Mouse (Mus musculus): ENCODE results near the gene Zfp524. TPM values are rescaled to one million over a fixed set of nuclear protein-coding genes. Genes with fewer than 3 reads are reported as not detected.

Zfp524 gene
- total and polyA plus RNA-seq, 3 experiments = 8.9 to 37.2 (median 11.4) TPM

DNA sequence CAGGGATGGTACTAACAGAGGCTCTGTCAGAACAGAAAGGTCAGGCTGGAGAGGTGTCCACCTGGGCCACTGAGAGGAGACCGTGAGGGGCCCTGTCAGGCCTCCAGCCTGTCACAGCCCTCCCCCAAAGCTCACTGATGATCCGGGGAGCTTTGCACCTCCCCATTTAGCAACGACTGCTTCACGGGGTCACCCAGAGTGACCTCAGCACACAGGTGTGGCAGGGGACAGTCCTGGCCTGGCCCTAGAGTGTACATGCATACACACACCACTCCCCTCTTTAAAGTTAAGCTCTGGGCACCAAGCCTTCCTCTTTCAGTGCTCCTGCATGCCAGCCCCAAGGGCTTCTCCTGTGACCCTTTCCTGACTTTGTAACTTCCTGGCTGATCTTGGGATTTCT is 38.8 kb upstream of the Zfp524 start:
- TF ChIP-seq GATA1 (IDR thresholded peaks at IDR 0.05; ENCODE audit: borderline replicate concordance, low read length) (no peak), CTCF (IDR thresholded peaks at IDR 0.05; ENCODE audit: low read depth, low read length) (no peak), TAL1 (conservative IDR thresholded peaks at IDR 0.05; ENCODE audit: low read depth, low read length) (no peak), GATA2 (IDR thresholded peaks at IDR 0.05; ENCODE audit: borderline replicate concordance, low read depth, low read length) (no peak), POLR2AphosphoS5 (IDR thresholded peaks at IDR 0.05; ENCODE audit: insufficient replicate concordance, low read depth, low read length) (no peak)
- Histone ChIP-seq H3K36me3 (replicated peaks) (no peaks in the 10 kb centered on the region), H3K4me1 (ENCODE audit: insufficient read depth, low read depth, low read length) (peaks cover 2% of the 10 kb centered on the region; the same call in 1 of the 2 replicates), H3K4me3 (ENCODE audit: low read depth, low read length) (no peak overlapping the region), H3K9me3 (replicated peaks) (peaks cover 3% of the 10 kb centered on the region), H3K27me3 (ENCODE audit: insufficient read depth, low read length) (peaks cover 18% of the 10 kb centered on the region)
- no peak for DNase-seq (ENCODE audit: low spot score)
- no peak for ATAC-seq (ENCODE audit: extremely low read depth, insufficient number of reproducible peaks, low FRiP score, poor library complexity, severe bottlenecking)

DNA sequence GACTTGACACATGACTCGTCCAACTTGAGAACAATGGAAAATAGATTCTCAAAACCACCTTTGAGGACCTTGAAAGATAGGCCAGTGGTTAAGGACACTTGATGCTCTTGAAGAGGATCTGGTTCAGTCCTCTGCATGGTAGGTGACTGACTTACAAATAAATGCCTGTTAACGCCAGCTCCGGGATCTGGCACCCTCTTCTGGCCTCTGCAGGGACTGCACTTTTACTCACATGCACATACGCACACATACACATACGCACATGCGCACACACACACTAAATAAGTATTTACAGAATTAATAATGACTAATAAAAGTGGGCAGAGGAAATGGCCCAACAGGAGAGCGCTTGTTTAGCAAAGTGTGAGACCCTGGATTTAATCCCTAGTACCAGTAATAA is 37.4 kb upstream of the Zfp524 start:
- DNase-seq (ENCODE audit: low spot score) (no peak), ATAC-seq (ENCODE audit: extremely low read depth, insufficient number of reproducible peaks, low FRiP score, poor library complexity, severe bottlenecking) (no peak)
- H3K4me1 ChIP-seq (ENCODE audit: insufficient read depth, low read depth, low read length) = 0 out of 2 replicates have a peak, but pooled peaks cover 2% of the 10 kb centered on the region
- TF ChIP-seq TAL1 (conservative IDR thresholded peaks at IDR 0.05; ENCODE audit: low read depth, low read length) = no peak
- no peak for TF ChIP-seq POLR2AphosphoS5 (IDR thresholded peaks at IDR 0.05; ENCODE audit: insufficient replicate concordance, low read depth, low read length)
- TF ChIP-seq GATA2 (IDR thresholded peaks at IDR 0.05; ENCODE audit: borderline replicate concordance, low read depth, low read length) = no peak
- TF ChIP-seq GATA1 (IDR thresholded peaks at IDR 0.05; ENCODE audit: borderline replicate concordance, low read length) = no peak
- no peak for TF ChIP-seq CTCF (IDR thresholded peaks at IDR 0.05; ENCODE audit: low read depth, low read length)
- peaks cover 3% of the 10 kb centered on the region for H3K9me3 ChIP-seq (replicated peaks)
- H3K27me3 ChIP-seq (ENCODE audit: insufficient read depth, low read length) = peaks cover 12% of the 10 kb centered on the region
- no peak overlapping the region for H3K4me3 ChIP-seq (ENCODE audit: low read depth, low read length)
- H3K36me3 ChIP-seq (replicated peaks) = no peaks in the 10 kb centered on the region

DNA sequence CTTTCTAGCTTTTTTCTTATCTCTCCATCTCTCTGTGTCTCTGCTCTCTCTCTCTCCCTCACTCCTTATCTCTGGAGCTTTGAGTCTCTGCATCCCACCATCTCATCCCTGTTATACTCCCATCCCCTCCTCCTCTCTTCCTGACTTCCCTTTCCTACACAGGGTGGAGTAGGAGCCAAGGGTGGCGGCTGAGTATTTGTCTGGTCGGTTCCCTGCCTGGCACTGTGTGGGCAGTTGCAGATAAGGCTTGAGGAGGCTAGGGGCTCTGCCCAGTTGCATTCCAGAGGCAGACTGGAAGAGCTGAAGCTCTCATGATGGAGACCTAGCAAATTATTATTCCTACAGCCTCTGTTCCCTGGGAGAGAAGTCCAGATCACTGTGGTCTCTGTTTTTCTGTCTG is 26.0 kb upstream of the Zfp524 start:
- no peaks in the 10 kb centered on the region for H3K36me3 ChIP-seq (replicated peaks)
- no peaks in the 10 kb centered on the region; the same call in 1 of the 2 replicates for H3K27me3 ChIP-seq (ENCODE audit: insufficient read depth, low read length)
- TF ChIP-seq POLR2AphosphoS5 (IDR thresholded peaks at IDR 0.05; ENCODE audit: insufficient replicate concordance, low read depth, low read length) = no peak
- TF ChIP-seq GATA2 (IDR thresholded peaks at IDR 0.05; ENCODE audit: borderline replicate concordance, low read depth, low read length) = no peak
- no peak for TF ChIP-seq TAL1 (conservative IDR thresholded peaks at IDR 0.05; ENCODE audit: low read depth, low read length)
- no peak for TF ChIP-seq GATA1 (IDR thresholded peaks at IDR 0.05; ENCODE audit: borderline replicate concordance, low read length)
- no peak for TF ChIP-seq CTCF (IDR thresholded peaks at IDR 0.05; ENCODE audit: low read depth, low read length)
- peaks cover 7% of the 10 kb centered on the region; the same call in 1 of the 2 replicates for H3K9me3 ChIP-seq (replicated peaks)
- no peak for ATAC-seq (ENCODE audit: extremely low read depth, insufficient number of reproducible peaks, low FRiP score, poor library complexity, severe bottlenecking)
- H3K4me3 ChIP-seq (ENCODE audit: low read depth, low read length) = no peak overlapping the region
- DNase-seq (ENCODE audit: low spot score) = no peak
- no peaks in the 10 kb centered on the region for H3K4me1 ChIP-seq (ENCODE audit: insufficient read depth, low read depth, low read length)

DNA sequence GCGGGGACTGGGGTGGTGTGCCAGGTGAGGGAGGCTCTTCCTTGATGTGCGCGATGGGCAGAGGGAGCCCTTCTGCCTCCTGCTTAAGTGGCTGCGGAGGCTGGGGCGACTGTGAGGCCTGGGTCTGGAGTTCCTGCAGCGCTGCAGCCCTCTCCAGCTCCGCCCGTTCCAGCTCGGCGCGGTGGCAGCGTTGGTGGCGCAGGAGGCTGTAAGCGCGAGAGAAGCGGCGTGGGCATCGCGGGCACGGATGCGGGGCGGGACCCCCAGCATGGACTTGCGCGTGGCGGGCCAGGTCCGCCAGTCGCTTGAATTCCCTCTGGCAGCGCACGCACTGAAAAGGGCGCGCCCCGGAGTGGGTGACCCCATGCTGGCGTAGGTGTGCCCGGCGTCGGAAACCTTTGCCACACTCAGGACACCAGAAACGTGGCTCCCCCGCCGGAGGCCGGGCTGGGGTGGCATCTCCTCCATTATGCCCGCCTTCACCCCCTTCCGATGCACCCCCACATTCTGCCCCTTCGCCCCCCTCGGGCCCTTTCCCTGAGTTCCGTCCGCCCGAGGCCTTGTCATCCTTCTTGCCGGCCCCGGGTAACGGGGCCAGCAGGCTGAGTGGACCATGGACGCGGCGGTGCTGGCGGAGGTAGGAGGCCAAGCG is 20.7 kb upstream of the Zfp524 start:
- no peak for TF ChIP-seq GATA2 (IDR thresholded peaks at IDR 0.05; ENCODE audit: borderline replicate concordance, low read depth, low read length)
- no peak for TF ChIP-seq POLR2AphosphoS5 (IDR thresholded peaks at IDR 0.05; ENCODE audit: insufficient replicate concordance, low read depth, low read length)
- no peak for TF ChIP-seq GATA1 (IDR thresholded peaks at IDR 0.05; ENCODE audit: borderline replicate concordance, low read length)
- TF ChIP-seq CTCF (IDR thresholded peaks at IDR 0.05; ENCODE audit: low read depth, low read length) = no peak
- TF ChIP-seq TAL1 (conservative IDR thresholded peaks at IDR 0.05; ENCODE audit: low read depth, low read length) = no peak
- peaks cover 20% of the 10 kb centered on the region; the same call in 1 of the 2 replicates for H3K9me3 ChIP-seq (replicated peaks)
- DNase-seq (ENCODE audit: low spot score) = no peak
- no peaks in the 10 kb centered on the region for H3K36me3 ChIP-seq (replicated peaks)
- H3K27me3 ChIP-seq (ENCODE audit: insufficient read depth, low read length) = peaks cover 24% of the 10 kb centered on the region; the same call in 1 of the 2 replicates
- H3K4me1 ChIP-seq (ENCODE audit: insufficient read depth, low read depth, low read length) = peaks cover 8% of the 10 kb centered on the region; the same call in 1 of the 2 replicates
- no peak for ATAC-seq (ENCODE audit: extremely low read depth, insufficient number of reproducible peaks, low FRiP score, poor library complexity, severe bottlenecking)
- no peak overlapping the region for H3K4me3 ChIP-seq (ENCODE audit: low read depth, low read length)

DNA sequence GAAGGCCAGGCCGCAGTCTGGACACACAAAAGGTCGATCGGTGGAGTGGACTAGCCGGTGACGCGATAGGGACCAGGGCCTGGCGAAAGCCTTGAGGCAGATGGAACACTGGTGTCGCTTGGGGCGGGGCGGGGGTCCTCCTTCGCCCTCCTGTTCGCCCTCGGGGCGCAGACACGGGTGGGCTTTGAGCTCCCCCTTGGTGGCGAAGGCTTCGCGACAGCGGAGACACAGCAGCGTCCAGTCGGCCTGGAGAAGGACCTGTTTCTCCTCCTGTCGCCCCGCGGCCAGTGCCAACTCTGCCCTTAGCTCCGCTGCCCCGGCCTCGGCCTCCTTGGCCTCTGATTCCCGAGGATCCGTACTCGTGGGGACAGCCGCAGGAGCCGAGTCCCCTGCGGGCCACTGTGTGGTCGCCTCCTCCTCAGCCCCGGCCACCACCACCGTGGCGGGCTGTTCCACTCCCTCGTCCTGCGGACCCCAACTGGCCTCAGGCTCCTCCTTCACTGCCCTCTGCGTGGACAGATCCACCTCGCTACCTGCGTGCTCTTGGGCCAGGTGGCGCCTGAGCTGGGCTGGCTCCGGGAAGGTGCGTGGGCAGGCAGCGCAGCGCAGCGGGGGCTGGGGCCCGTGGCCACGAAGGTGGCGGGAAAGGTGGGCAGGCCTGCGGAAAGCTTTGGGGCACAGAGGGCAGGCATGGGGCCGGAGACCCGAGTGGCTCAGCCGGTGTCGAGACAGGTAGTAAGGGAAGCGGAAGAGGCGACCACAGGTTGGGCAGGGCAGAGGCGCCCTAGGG is 20.0 kb upstream of the Zfp524 start:
- no peak for DNase-seq (ENCODE audit: low spot score)
- peaks cover 24% of the 10 kb centered on the region; the same call in 1 of the 2 replicates for H3K27me3 ChIP-seq (ENCODE audit: insufficient read depth, low read length)
- ATAC-seq (ENCODE audit: extremely low read depth, insufficient number of reproducible peaks, low FRiP score, poor library complexity, severe bottlenecking) = no peak
- no peaks in the 10 kb centered on the region for H3K36me3 ChIP-seq (replicated peaks)
- H3K4me1 ChIP-seq (ENCODE audit: insufficient read depth, low read depth, low read length) = peaks cover 8% of the 10 kb centered on the region; the same call in 1 of the 2 replicates
- TF ChIP-seq CTCF (IDR thresholded peaks at IDR 0.05; ENCODE audit: low read depth, low read length) (no peak), POLR2AphosphoS5 (IDR thresholded peaks at IDR 0.05; ENCODE audit: insufficient replicate concordance, low read depth, low read length) (no peak), GATA2 (IDR thresholded peaks at IDR 0.05; ENCODE audit: borderline replicate concordance, low read depth, low read length) (no peak), GATA1 (IDR thresholded peaks at IDR 0.05; ENCODE audit: borderline replicate concordance, low read length) (no peak), TAL1 (conservative IDR thresholded peaks at IDR 0.05; ENCODE audit: low read depth, low read length) (no peak)
- H3K4me3 ChIP-seq (ENCODE audit: low read depth, low read length) = peak overlapping the region; percentile 30; the same call in 1 of the 2 replicates
- H3K9me3 ChIP-seq (replicated peaks) = peaks cover 20% of the 10 kb centered on the region; the same call in 1 of the 2 replicates
